Mouse (Mus musculus): ENCODE results near the gene Tenm3.

Tenm3 gene

DNA sequence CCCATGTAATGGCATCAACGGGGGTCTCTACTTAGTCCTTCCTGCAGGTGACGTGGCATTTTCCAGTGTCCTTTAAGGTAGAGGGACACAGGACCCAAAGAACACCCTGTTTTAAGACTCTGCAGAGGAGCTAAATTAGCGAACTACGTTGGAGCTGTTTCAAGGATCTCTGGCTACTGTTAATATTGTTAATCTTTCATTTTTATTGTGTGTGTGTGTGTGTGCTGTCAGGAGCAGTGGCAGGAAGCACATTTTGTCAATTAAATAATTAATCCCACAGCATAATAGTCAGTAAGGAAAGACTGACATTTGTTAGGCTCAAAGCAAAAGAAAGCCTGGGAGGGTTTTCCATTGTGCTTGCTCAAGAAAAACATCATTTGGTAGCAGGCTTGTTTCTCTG, 172.4 kb downstream of the Tenm3 start:
- intact Hi-C loops (cut with DNase I) = no loop called here

GRCm38 (mm10) chr8:48670895-48671294, 172.9 kb downstream of the Tenm3 start:
- intact Hi-C loops (cut with DNase I) = no loop called here

- intact Hi-C loops (cut with DNase I) = no loop called here
Observed at GRCm38 (mm10) chr8:48670387-48670786, 173.4 kb downstream of the Tenm3 start.

- intact Hi-C loops (cut with DNase I) = no loop called here
Observed at GRCm38 (mm10) chr8:48665193-48665592, 178.6 kb downstream of the Tenm3 start.

DNA sequence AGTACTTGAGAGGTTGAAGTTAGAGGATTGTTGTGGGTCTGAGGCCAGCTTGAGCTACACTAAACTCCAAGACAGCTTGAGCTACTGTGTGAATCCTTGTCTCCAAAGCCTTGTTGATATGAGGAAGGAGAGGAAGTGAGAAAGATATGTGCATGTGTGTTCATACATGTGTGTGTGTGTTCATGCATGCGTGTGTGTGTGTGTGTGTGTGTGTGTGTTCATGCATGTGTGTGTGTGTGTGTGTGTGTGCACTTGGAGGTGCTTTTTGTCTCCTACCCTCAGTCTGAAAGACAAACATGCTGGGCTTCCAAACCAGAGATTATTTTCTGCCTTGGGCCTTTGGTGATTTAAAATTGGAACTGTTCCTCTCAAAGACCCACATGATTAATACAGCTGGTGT, 184.5 kb downstream of the Tenm3 start:
- intact Hi-C loops (cut with DNase I) = no loop called here

GRCm38 (mm10) chr8:48655381-48656043, 188.2 kb downstream of the Tenm3 start:
- intact Hi-C loops (cut with DNase I) = no loop called here

DNA sequence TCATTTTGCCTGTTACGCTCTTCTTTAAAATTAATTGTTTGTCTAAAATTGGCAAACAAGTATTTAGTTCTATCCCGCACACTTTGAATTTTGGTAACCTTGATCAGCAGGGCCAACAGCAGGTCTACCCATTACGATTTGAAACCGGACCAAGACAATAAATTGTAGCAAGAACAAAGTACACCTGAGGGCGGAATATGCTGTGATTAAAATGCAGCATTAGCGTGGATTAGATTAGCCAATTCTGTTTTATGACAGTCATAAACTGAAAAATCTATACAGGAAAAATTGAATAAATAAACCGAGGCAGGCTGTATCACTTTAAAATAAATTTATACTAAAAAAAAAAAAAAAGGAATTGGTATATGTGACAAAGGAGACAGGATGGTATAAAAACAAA, 193.9 kb downstream of the Tenm3 start:
- intact Hi-C loops (cut with DNase I) = no loop called here

- intact Hi-C loops (cut with DNase I) = no loop called here
Observed at GRCm38 (mm10) chr8:48649415-48649814, 194.3 kb downstream of the Tenm3 start.

GRCm38 (mm10) chr8:48646110-48646509, 197.6 kb downstream of the Tenm3 start:
- intact Hi-C loops (cut with DNase I) = no loop called here

DNA sequence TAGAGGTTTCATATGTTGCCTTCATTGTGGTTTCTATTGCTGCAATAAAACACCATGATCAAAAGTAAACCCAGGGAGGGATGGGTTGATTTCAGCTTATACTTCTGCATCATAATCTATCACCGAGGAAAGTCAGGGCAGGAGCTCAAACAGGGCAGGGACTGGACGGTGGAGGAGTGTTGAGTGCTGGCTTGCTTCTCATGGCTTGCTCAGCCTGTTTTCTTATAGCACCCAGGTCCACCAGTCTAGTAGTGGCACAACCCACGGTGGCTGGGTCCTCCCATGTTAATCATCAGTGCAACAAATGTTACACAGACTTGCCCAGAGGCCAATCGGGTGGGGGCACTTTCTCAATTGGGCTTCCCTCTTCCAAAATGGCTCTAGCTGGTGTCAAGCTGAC, 205.6 kb downstream of the Tenm3 start:
- intact Hi-C loops (cut with DNase I) = no loop called here

GRCm38 (mm10) chr8:48636979-48637378, 206.8 kb downstream of the Tenm3 start:
- intact Hi-C loops (cut with DNase I) = no loop called here

- intact Hi-C loops (cut with DNase I) = no loop called here
Observed at GRCm38 (mm10) chr8:48635815-48636214, 207.9 kb downstream of the Tenm3 start.

DNA sequence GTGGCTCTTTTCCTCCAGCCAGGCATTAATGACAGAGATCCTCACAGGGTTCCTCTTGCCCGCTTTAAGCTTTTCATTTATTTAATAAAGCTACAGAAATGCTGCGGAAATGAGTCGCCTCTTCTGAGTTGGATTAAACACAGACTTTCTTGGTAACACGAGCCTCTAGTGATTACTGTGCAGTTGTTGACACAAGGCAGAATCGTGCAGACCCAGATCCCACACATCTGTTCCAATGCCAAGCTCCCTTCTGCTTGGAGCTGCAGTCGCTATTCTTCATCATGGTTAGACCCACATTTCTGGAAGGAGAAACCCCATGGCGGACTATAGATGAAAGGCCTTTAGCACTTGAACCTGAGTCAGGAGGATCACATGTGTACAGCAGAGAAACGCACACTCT, 210.3 kb downstream of the Tenm3 start:
- intact Hi-C loops (cut with DNase I) = no loop called here

DNA sequence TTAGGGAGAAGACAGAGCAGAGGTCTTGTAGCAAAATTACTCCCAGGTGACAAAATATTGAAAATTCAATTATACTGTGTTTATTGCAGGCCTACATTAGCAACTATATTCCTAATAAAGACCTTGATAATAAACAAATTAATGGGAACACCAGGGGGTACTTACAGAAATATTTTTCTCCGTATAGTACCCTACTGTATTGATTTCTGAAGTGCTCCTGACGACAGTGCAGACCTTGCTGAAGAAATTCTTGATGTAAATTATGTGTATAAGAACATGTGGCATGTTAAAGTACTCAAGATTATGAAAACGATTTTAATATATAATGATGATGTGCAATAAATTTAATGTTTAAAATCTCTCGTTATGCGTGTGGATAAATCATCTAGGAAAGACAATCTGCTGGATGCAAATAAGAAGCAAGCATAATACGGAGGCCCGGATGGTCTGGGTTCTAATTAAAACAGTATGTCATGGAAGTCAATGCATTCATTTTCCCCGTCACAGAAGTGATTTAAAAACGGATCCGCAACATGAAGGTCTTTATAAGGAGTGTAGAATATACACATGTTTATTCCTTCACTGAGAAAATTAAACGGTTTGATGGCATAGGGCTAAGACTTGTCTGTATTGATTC, 221.1 kb downstream of the Tenm3 start:
- intact Hi-C loops (cut with DNase I) = no loop called here

DNA sequence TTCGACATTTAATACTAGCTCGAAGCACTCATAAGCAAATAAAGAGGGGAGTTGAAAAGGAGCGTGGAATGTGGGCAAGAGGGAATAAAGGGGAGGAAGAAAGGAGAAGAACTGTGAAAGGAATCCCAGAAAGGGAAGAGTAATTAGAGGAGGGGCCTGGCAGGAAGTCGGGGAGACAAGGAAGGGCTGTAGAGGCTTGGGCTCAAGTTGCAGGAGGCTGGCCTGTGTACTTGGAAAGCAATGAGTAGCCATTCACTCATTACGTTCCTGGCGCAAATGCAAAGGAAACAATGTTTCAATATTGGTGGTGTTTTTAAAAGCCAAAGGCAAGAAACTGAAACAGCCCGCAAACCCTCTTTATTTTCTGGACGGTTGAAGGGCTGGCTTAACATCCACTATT, 228.7 kb downstream of the Tenm3 start:
- intact Hi-C loops (cut with DNase I) = no loop called here

GRCm38 (mm10) chr8:48611934-48612512, 231.7 kb downstream of the Tenm3 start:
- intact Hi-C loops (cut with DNase I) = no loop called here

GRCm38 (mm10) chr8:48611126-48611525, 232.6 kb downstream of the Tenm3 start:
- intact Hi-C loops (cut with DNase I) = no loop called here

- intact Hi-C loops (cut with DNase I) = no loop called here
Observed at GRCm38 (mm10) chr8:48610316-48610715, 233.4 kb downstream of the Tenm3 start.

GRCm38 (mm10) chr8:48609684-48610083, 234.1 kb downstream of the Tenm3 start:
- intact Hi-C loops (cut with DNase I) = no loop called here

GRCm38 (mm10) chr8:48604190-48604897, 239.4 kb downstream of the Tenm3 start:
- intact Hi-C loops (cut with DNase I) = no loop called here

- intact Hi-C loops (cut with DNase I) = no loop called here
Observed at GRCm38 (mm10) chr8:48603165-48603840, 240.4 kb downstream of the Tenm3 start.

DNA sequence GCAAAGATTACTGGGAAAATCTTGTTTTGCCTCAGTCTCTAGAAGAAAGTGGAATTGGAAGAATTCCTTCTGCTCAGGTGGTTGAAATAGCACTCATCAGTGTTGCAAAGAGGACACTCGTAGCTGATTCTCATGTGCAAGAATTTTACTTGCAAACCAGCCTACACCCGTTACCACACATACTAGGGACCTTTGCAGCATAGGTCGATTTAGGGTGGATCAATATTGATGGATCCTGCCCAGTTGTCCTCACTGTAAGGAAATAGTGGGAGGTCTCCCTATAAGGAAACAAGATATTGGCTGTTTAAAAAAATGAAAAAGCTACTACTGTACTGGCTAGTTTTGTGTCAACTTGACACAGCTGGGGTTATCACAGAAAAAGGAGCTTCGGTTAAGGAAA, 242.1 kb downstream of the Tenm3 start:
- intact Hi-C loops (cut with DNase I) = no loop called here
